Mouse (Mus musculus): ENCODE measurements at regions not wholly inside any gene's neighbourhood (a gene's known extent, or its start where the extent isn't known, plus 50 kb on each side); places are given as distances from the start of the nearest gene placed in this dataset.

DNA sequence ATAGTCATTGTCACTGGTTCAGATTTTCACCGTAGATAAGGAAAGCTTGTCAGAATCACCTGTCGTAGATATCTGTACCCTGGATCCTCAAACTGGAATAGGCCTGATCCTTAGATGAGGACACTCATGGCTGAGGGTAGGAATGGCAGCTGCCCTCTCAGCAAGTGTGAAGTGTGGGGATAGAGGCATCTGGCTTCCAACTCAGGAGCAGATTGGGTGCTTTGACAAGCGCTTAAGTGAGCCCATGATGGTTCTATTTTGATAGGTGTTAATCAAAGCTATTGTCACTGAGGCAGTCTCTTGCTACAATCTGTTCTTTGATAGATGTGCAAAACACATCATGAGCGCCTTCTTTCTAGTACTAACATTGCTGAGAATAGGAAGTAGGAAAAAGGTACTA lies 114.9 kb upstream of the Kcnip4 start:
- H3K36me3 ChIP-seq (ENCODE audit: control insufficient read depth, insufficient read depth): no peaks in the 10 kb centered on the region
- no peaks in the 10 kb centered on the region for H3K4me1 ChIP-seq (ENCODE audit: control insufficient read depth, low read depth, low read length)
- H3K27me3 ChIP-seq (ENCODE audit: control insufficient read depth, insufficient read depth, low read depth, low read length): no peaks in the 10 kb centered on the region
- H3K4me3 ChIP-seq (ENCODE audit: low read depth, low read length): no peak overlapping the region
- H3K27ac ChIP-seq (ENCODE audit: low read length): no peak overlapping the region
- ATAC-seq (ENCODE audit: low read depth): no peak
- H3K4me2 ChIP-seq (ENCODE audit: low read depth, low read length): no peak overlapping the region
- 68% methylated on average over 4 of the region's 4 CpGs for WGBS (ENCODE audit: insufficient replicate concordance)
- no peak overlapping the region for H3K9ac ChIP-seq (ENCODE audit: low read depth, low read length)
- H3K9me3 ChIP-seq (replicated peaks; ENCODE audit: control insufficient read depth, low read length): no peaks in the 10 kb centered on the region; the same call in 1 of the 2 replicates

DNA sequence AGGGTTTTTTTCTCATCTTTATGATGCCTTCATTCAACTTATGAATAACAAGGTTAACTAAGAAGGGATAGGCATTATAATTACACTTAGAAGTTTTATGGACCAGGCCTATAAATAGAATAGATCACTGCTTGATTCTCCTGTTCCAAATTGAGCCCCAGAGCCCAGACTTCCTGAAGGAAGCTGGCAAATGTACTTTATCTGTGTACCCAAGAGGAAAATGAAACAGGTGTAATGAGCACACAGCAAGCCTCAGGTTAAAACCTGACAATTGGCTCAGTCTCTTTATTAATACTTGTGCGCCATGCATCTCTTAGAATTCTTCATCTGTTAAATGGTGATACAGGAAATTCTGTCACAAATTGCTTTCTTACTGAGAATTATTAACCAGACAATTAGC lies 95.4 kb upstream of the Kcnip4 start:
- Histone ChIP-seq H3K36me3 (ENCODE audit: control insufficient read depth, insufficient read depth) (no peaks in the 10 kb centered on the region), H3K4me1 (ENCODE audit: control insufficient read depth, low read depth, low read length) (no peaks in the 10 kb centered on the region), H3K4me2 (ENCODE audit: low read depth, low read length) (no peak overlapping the region), H3K27ac (ENCODE audit: low read length) (no peak overlapping the region), H3K9ac (ENCODE audit: low read depth, low read length) (no peak overlapping the region), H3K4me3 (ENCODE audit: low read depth, low read length) (no peak overlapping the region), H3K9me3 (replicated peaks; ENCODE audit: control insufficient read depth, low read length) (no peaks in the 10 kb centered on the region), H3K27me3 (ENCODE audit: control insufficient read depth, insufficient read depth, low read depth, low read length) (no peaks in the 10 kb centered on the region)
- 57% methylated on average over 1 of the region's 1 CpGs for WGBS (ENCODE audit: insufficient replicate concordance)
- no peak for ATAC-seq (ENCODE audit: low read depth)

DNA sequence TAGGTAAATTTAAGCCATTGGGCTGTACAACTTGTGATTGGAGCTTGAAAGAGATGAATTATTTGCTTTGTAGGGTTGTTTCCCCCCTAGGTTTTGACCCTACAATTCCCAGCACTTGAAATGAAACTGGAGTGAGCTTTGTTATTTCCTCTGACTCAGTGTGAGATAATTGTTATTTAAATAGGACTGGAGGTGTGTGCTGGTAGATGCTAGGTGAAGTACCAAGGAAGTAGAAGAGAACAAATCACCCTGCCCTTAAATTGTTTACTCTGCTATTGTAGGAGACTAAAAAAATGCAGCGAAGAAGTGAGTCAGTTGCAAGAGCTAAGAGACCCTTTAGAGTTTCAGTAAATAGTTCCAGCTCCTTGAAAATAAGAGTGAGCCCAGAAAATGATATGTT lies 82.1 kb upstream of the Kcnip4 start:
- Histone ChIP-seq H3K9me3 (replicated peaks; ENCODE audit: control insufficient read depth, low read length) (no peaks in the 10 kb centered on the region), H3K9ac (ENCODE audit: low read depth, low read length) (no peak overlapping the region), H3K36me3 (ENCODE audit: control insufficient read depth, insufficient read depth) (no peaks in the 10 kb centered on the region), H3K4me1 (ENCODE audit: control insufficient read depth, low read depth, low read length) (no peaks in the 10 kb centered on the region), H3K27me3 (ENCODE audit: control insufficient read depth, insufficient read depth, low read depth, low read length) (no peaks in the 10 kb centered on the region), H3K27ac (ENCODE audit: low read length) (no peak overlapping the region), H3K4me3 (ENCODE audit: low read depth, low read length) (no peak overlapping the region), H3K4me2 (ENCODE audit: low read depth, low read length) (no peak overlapping the region)
- ATAC-seq (ENCODE audit: low read depth): no peak
- 24% methylated on average over 1 of the region's 1 CpGs for WGBS (ENCODE audit: insufficient replicate concordance)

DNA sequence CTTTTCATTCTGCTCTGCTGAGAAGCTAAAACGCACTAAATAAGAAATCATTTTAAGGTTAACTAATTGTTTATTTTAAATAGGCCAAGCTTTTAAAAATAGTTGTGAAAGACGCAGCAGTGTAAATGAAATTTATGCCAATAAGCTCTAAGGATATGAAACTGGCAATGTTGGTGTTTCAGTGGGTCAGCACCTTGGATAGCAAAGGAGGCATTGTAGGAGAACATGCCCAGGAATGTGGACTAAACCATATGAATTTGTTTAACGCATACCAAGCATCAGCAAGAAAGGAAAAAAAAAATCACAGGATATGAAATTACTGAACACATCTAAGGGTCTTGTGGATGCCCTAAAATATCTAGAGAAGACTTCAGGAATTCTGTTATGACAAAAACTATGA lies 56.1 kb upstream of the Kcnip4 start:
- Histone ChIP-seq H3K4me3 (ENCODE audit: low read depth, low read length) (no peak overlapping the region), H3K4me1 (ENCODE audit: control insufficient read depth, low read depth, low read length) (no peaks in the 10 kb centered on the region), H3K27me3 (ENCODE audit: control insufficient read depth, insufficient read depth, low read depth, low read length) (no peaks in the 10 kb centered on the region), H3K4me2 (ENCODE audit: low read depth, low read length) (no peak overlapping the region), H3K9me3 (replicated peaks; ENCODE audit: control insufficient read depth, low read length) (no peaks in the 10 kb centered on the region), H3K27ac (ENCODE audit: low read length) (no peak overlapping the region), H3K36me3 (ENCODE audit: control insufficient read depth, insufficient read depth) (no peaks in the 10 kb centered on the region), H3K9ac (ENCODE audit: low read depth, low read length) (no peak overlapping the region)
- no peak for ATAC-seq (ENCODE audit: low read depth)
- WGBS (ENCODE audit: insufficient replicate concordance): 61% methylated on average over 3 of the region's 3 CpGs

DNA sequence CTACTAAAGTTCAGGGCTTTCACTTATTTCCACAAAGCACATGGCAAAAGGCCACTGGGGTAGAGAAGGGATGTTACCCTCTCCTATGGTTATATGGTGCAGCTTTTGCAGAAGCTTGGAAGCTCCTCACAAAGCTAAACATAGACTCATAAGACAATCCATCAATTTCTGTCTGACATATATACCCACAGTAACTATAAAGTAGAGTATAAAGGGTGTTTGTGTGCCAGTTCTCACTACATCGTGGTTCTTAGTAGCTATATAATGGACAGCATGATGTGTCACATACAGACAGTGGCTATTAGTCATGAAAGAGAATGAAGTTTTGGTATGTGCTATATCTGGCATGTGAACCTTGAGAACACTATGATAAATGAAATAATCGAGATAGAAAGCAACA lies 51.2 kb upstream of the Kcnip4 start:
- 24% methylated on average over 2 of the region's 2 CpGs for WGBS (ENCODE audit: insufficient replicate concordance)
- Histone ChIP-seq H3K4me1 (ENCODE audit: control insufficient read depth, low read depth, low read length) (no peaks in the 10 kb centered on the region), H3K9me3 (replicated peaks; ENCODE audit: control insufficient read depth, low read length) (no peaks in the 10 kb centered on the region), H3K4me3 (ENCODE audit: low read depth, low read length) (no peak overlapping the region), H3K4me2 (ENCODE audit: low read depth, low read length) (no peak overlapping the region), H3K27me3 (ENCODE audit: control insufficient read depth, insufficient read depth, low read depth, low read length) (no peaks in the 10 kb centered on the region), H3K27ac (ENCODE audit: low read length) (no peak overlapping the region), H3K9ac (ENCODE audit: low read depth, low read length) (no peak overlapping the region), H3K36me3 (ENCODE audit: control insufficient read depth, insufficient read depth) (no peaks in the 10 kb centered on the region)
- no peak for ATAC-seq (ENCODE audit: low read depth)

Measured in liver, embryonic 16.5 days (tissue).